Comparison of ENCODE assay signal across 8 mouse cellular contexts in the genomic region with DNA sequence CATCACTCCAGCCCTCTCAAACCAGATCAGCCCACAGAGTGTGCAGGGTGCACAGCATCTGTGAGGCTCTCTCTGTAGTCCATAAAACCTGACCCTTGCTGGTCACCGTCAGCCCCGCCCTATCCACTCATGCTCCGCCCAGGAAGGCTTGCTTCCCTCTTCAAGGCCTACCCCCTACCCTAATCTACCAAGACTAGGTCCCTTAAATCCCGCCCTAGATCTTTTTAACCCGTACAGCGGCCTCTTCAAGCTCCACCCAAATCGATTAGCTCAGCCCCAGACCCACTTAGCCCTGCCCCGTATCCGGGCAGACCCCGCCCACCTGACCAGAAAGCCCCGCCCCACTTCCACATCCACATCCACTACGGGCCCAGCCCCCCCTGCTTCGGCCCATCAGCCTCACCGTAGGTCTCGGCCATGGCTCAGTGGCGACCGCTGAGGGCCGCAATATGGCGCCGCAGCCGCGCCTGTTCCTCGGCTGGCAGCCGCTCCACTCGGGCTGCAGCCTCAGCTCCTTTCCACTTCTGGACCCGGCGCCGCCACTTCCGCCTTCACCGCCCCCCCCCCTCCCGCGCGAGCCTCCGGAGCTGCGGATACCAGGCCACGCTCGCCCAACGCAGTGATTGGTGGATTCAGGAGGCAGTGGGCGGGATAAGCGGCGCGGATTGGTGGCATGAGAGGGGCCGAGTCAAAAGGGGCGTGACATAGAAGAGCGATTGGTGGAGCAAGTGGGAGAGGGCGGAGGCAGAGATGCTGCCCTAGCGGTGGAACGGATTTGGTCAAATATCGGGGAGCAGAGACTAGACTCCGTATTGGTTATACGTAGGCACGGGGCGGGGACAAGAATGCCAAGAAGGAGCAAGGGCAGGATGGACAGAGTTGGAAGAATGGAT. TPM values are rescaled to one million over a fixed set of nuclear protein-coding genes. Genes with fewer than 3 reads are reported as not detected.
A peak's percentile ranks its signal among the peaks of the same experiment; 100 is the strongest.
DNase-seq lines count a peak whose midpoint lies in the region; ATAC-seq and TF ChIP-seq lines count a peak whose summit lies in the region.

Rab4b (minus strand) TSS at position 573 of the 893 bp plus-strand sequence.

- TF ChIP-seq CTCF in cortical plate, adult 2 months (IDR thresholded peaks at IDR 0.05; ENCODE audit: extremely low read depth, insufficient read depth, low read length), result peak; percentile 26

- peak; percentile 95 for ATAC-seq in activated CD4-positive, CD25-positive, alpha-beta regulatory T cell, adult 4 months

- H3K36me3 ChIP-seq in megakaryocyte, embryonic 14.5 days (replicated peaks; ENCODE audit: low read length), result peaks cover 32% of the 10 kb centered on the region

- peak within 1 kb of the TSS; percentile 87 for H3K27ac ChIP-seq in cortical plate, adult 2 months (ENCODE audit: insufficient read depth, low read length)

- H3K4me3 ChIP-seq in cortical plate, adult 2 months (ENCODE audit: insufficient read depth, low read length), result peak within 1 kb of the TSS; percentile 64
- H3K4me3 ChIP-seq in megakaryocyte, embryonic 14.5 days (replicated peaks), result peak within 1 kb of the TSS; percentile 96

- peak; percentile 99 to 100 for DNase-seq in gastrocnemius, adult 8-10 months (ENCODE audit: low spot score in 2 of 2)
- peak; percentile 95 for DNase-seq in hindlimb bud, embryonic 11.5 days (ENCODE audit: extremely low spot score, low read depth, low spot score)
- peak; percentile 98 to 99 for DNase-seq in left cerebral cortex, adult 8-10 months (ENCODE audit: low spot score in 2 of 2)
- DNase-seq in right cerebral cortex, postnatal 10 days (ENCODE audit: low spot score in 2 of 2), result peak; percentile 100
- peak; percentile 94 for DNase-seq in urinary bladder, postnatal 25 days (ENCODE audit: low spot score)

- H3K27me3 ChIP-seq in megakaryocyte, embryonic 14.5 days (replicated peaks), result no peaks in the 10 kb centered on the region

- peaks cover 3% of the 10 kb centered on the region for H3K4me1 ChIP-seq in cortical plate, adult 2 months (ENCODE audit: control insufficient read depth, insufficient read depth, low read length)
- peaks cover 64% of the 10 kb centered on the region for H3K4me1 ChIP-seq in megakaryocyte, embryonic 14.5 days

- H3K9me3 ChIP-seq in megakaryocyte, embryonic 14.5 days, result no peaks in the 10 kb centered on the region

- TF ChIP-seq POLR2A in cortical plate, adult 2 months (IDR thresholded peaks at IDR 0.05; ENCODE audit: extremely low read depth, insufficient read depth, low read length), result peak; percentile 70

RNA-seq across cellular contexts. Expression of gene Rab4b, which starts in this region (rescaled TPM):
- 100 to 1,000 TPM; 126 to 166 TPM for polyA plus RNA-seq in activated CD4-positive, CD25-positive, alpha-beta regulatory T cell, adult 4 months (2017; shearing (Covaris generic))
- polyA plus RNA-seq in cortical plate, adult 2 months (2012; rRNA removed), result 150 and 154 TPM in 2 replicates
- 1 to 10 TPM; 4.3 to 5.8 (median 4.7) TPM for total RNA-seq in gastrocnemius, adult 8-10 months (2022)
- 100 to 1,000 TPM in 3 of 4 experiments, 10 to 100 TPM in 1; 94.2 to 108 (median 101) TPM for total RNA-seq in left cerebral cortex, adult 8-10 months (2022)
- polyA plus RNA-seq in megakaryocyte, embryonic 14.5 days (2012; ENCODE audit: insufficient read depth, low replicate concordance), result 400 and 700 TPM in 2 replicates

Comparison
In these comparisons a context has a peak if more than half of its experiments do, and no peak if none do; other contexts are left out.
1. Peak in every context shown above with its lines: DNase-seq, ATAC-seq, H3K4me3 ChIP-seq and H3K27ac ChIP-seq.
2. RNA of gene Rab4b (total RNA-seq): 94.2 to 108 TPM in left cerebral cortex, adult 8-10 months; 4.3 to 5.8 TPM in gastrocnemius, adult 8-10 months; every median in the first group is over 10 times any median in the second.